Mouse (Mus musculus) heart, adult 11 months (tissue): ENCODE results near the gene Prss42.

Experiments used
- DNase-seq: peaks from one replicate; pipeline ENCODE4 v3.0.0; 2022

Prss42 gene

GRCm38 (mm10) chr9:110797866-110798265 is at the start of gene Prss42:
Gene Prss42, plus strand, starts transcription at chr9:110798166.
- DNase-seq = no peak

- no peak for DNase-seq
Observed at GRCm38 (mm10) chr9:110748451-110748850, 49.5 kb upstream of the Prss42 start.

GRCm38 (mm10) chr9:110750404-110751187 is 47.4 kb upstream of the Prss42 start:
- no peak for DNase-seq

DNA sequence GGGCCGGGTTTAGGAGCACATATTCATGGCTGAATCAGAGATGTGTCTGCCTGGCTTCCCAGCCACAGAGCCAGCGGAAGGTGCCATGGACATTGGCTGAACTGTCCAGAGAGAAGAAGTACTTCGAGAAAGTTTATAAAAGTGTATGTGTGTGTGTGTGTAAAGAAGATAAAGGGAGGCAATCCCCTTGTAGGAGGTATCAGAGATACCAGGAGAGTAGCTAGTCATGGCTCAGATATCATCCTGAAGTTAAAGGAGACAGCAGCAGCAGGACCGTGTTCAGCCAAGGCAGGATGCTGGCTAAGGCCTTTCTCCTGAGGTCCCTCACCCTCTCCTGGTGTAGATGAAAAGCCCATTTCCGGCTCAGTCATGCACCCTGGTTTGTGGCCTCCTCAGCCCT is 46.6 kb upstream of the Prss42 start:
- no peak for DNase-seq

GRCm38 (mm10) chr9:110752917-110753435 is 45.0 kb upstream of the Prss42 start:
- DNase-seq = no peak

- DNase-seq = peak; percentile 97
Observed at GRCm38 (mm10) chr9:110753773-110754172, 44.2 kb upstream of the Prss42 start.

DNA sequence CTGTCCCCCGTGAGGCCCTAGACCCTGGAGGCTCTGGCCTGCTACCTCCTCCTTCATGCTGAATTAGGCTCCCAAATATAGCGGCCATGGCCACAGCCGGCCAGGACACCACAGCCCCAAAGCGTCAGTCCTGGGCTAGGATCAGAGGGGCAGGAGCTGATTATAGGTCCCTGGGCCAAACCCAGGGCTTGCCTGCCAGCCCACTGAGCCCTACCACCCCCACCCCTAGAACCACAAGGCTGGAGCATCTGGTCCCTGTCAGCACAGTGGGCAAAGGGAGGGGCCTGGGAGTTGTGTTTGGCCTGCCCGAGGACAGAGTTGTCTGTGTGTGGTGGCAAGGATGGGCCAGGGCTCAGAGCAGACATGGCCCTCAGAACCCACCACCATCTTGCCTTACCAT is 40.1 kb upstream of the Prss42 start:
- DNase-seq = no peak

DNA sequence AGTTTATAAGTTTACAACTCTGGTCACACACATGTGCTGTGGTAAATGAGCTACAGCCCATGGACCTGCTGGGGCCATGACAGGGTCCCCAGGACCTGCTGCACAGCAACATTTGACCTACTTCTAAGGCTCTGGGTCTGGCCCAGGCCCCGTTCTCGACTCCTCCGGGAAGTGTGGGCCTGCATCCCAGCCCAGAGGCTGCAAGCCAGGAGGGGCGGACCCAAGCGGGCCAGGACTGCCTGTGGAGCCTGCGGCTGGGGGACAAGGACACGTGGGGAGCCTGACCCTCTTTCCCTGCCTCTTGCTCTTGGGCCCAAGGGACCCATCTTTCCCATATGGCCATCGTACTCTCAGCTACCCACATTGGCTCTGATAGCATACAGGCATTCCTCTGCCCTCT is 39.4 kb upstream of the Prss42 start:
- peak; percentile 99 for DNase-seq

GRCm38 (mm10) chr9:110759265-110759664 is 38.7 kb upstream of the Prss42 start:
- DNase-seq = peak; percentile 94

DNA sequence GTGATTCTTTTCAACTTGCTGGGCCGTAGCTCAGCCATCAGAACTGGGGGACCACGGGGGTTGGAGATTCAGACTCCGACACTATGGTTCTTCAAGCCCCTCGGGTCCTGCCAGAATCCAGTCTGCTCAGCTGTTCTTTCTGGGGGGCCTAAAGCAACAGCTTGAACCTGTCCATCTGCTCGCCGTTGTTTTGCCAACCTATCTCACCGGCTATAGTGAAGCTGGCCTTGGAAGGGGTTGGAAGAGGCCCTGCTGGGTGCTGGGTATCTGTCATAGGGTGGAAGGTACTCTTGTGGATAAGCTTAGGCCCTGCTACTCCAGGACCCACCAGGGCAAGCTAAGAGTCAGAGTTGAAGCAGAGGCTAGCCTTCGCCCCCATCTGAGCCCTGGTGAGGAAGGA is 37.1 kb upstream of the Prss42 start:
- no peak for DNase-seq

- no peak for DNase-seq
Observed at GRCm38 (mm10) chr9:110762763-110763162, 35.2 kb upstream of the Prss42 start.

GRCm38 (mm10) chr9:110763405-110763804 is 34.6 kb upstream of the Prss42 start:
- DNase-seq = peak; percentile 98

- peak; percentile 74 for DNase-seq
Observed at GRCm38 (mm10) chr9:110772336-110772735, 25.6 kb upstream of the Prss42 start.

DNA sequence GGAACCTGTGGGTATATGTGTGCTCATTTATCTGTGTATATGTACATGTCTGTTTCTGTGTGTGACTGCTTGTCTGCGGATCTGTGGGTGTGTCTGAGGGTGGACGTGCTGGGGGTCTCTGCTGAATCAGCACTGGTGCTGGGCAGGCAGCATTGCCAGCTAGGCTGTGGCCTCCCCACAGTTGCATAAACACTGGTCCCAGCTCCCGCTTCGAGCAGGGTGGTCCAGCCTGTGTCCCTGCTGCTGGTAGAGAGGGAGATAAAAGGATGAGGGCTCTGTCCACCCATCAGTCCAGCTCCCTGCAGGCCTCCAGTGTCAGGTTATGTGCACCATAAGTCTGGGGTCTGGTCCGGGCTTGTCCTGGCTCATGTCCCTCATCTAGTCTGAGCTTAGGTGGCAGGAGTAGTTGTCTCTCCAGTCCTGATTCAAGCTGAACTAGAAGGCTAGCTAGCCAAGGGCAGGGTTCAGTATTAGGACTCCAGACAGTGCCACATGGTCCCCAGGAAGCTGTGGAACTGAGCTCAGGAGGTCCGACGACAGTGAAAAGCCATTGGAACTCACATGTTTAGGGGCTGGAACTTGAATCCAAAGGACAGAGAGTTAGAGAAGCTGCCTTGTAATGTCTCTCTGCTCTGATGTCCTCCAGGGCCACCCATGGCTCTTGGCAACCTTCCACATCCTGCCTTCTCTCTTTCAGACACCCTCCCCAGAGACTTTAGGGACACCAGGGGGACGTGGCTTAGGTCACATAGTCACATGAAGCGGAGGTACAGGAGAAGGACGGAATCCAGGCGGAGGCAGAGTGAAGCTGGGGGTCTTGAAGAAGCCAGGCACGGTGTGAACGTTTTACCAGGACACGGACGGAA is 23.3 kb upstream of the Prss42 start:
- peak; percentile 95 for DNase-seq

GRCm38 (mm10) chr9:110775269-110776022 is 22.5 kb upstream of the Prss42 start:
- peak; percentile 88 for DNase-seq

GRCm38 (mm10) chr9:110778100-110778499 is 19.9 kb upstream of the Prss42 start:
- no peak for DNase-seq

GRCm38 (mm10) chr9:110778559-110778958 is 19.4 kb upstream of the Prss42 start:
- no peak for DNase-seq

- no peak for DNase-seq
Observed at GRCm38 (mm10) chr9:110779242-110779913, 18.6 kb upstream of the Prss42 start.

DNA sequence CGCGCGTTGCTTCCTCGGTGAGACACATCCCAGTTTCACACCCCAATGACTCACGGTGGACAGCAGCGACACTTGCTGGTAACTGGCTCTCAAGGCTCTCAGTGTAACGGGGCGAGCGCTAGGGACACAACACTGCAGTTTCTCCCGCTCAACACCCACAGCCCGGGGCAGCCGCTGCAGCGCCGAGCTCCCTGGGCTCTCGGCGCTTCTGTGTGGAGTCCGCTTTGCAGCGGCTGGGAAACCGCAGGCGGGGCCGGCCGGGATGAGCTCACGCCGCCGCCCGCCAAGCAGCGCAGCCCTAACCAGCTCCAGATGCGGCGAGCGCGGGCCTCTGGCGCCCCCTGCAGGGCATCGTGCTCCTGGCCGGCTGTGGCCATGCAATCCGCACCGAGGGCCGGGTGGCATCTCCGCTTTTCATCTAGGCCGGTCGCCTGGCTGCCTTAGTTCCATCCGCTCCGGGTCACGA is 16.7 kb upstream of the Prss42 start:
- DNase-seq = peak; percentile 99

DNA sequence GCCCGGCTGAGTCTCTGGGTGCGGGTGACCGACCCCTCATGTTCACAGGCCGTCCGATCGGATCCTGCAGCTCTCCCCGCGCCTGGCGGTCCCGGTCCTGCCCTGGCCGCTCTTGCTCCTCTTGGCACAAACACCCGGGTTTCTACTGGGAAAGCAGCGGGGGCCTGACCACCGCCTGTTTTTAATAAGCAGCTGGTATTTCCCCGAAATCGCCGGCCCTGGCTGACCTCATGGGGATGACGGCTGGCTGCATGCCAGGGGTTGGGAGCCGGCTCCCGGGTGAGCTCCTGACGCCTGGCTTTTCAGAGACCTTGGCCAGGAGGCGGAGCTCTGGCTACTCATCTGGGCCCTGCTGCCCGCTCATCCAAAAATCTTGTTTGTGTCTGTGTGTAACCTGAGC is 16.2 kb upstream of the Prss42 start:
- DNase-seq = peak; percentile 99

- DNase-seq = no peak
Observed at GRCm38 (mm10) chr9:110783611-110784010, 14.4 kb upstream of the Prss42 start.

- no peak for DNase-seq
Observed at GRCm38 (mm10) chr9:110788169-110788568, 9.8 kb upstream of the Prss42 start.
